14 mouse cellular contexts compared by ENCODE assay signal in the genomic region with DNA sequence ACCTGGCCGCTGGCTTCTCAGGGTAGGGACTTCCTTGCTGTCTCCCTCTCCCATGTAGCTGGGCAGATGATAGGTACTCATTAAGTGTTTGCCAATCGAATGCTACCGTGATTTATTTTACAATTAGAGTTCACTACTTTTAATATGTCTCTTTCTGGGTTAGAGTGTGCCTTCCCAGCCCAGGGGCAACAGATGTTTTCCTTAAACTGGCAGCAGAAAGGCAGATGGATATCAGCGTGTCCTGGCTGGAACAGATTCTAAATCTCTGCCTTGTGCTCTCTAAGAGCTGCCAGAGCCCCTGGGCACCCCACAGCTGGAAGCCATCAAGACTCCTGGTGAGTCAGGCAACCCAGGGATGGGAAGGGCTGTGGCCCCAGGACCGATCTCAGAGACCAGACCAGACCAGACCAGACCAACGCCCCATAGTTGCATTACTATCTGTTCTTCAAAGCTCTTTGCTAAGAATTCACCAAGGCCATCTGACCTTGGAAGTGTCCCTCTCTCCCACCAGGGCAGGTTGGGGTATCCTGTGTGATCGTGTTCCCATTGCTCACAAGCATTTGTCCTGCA.
A peak's percentile ranks its signal among the peaks of the same experiment; 100 is the strongest.
DNase-seq lines count a peak whose midpoint lies in the region; ATAC-seq lines count a peak whose summit lies in the region.
"Had no signal": no experiment of that assay in that cellular context is flagged by ENCODE, and none has a peak within 500 bp of the region (broad histone marks: within the 10 kb centered on the region; RNA-seq: fewer than 3 reads in every experiment).

No protein-coding gene starts in this region.

- DNase-seq in kidney, adult 9 months = no peak
- DNase-seq in adipocyte (ENCODE audit: low spot score) = peak; percentile 42
- peak; percentile 55 for DNase-seq in lung, postnatal 10 days
- no peak for DNase-seq in c-Kit-positive CD71-positive TER-119-positive erythroid progenitor cells, embryonic 14.5 days (ENCODE audit: low spot score)
- DNase-seq: adrenal gland, adult 8-10 months; cerebellum, adult 18-20 months; heart, postnatal 4 days had no signal

- no peak overlapping the region for H3K4me3 ChIP-seq in kidney, embryonic 16.5 days (ENCODE audit: low read length)
- no peak overlapping the region for H3K4me3 ChIP-seq in embryonic facial prominence, embryonic 15.5 days (replicated peaks)
- H3K4me3 ChIP-seq in midbrain, embryonic 13.5 days (replicated peaks) = no peak overlapping the region
- no peak overlapping the region for H3K4me3 ChIP-seq in midbrain, embryonic 16.5 days (ENCODE audit: low read depth, low read length)

- no peaks in the 10 kb centered on the region for H3K9me3 ChIP-seq in kidney, embryonic 16.5 days (ENCODE audit: low read length)
- H3K9me3 ChIP-seq in embryonic facial prominence, embryonic 15.5 days (replicated peaks) = no peaks in the 10 kb centered on the region
- H3K9me3 ChIP-seq in midbrain, embryonic 13.5 days = no peaks in the 10 kb centered on the region
- no peaks in the 10 kb centered on the region for H3K9me3 ChIP-seq in midbrain, embryonic 16.5 days (replicated peaks; ENCODE audit: control insufficient read depth, low read length, poor library complexity, severe bottlenecking)

- H3K27me3 ChIP-seq in kidney, embryonic 16.5 days (ENCODE audit: insufficient read depth, low read length) = no peaks in the 10 kb centered on the region
- no peaks in the 10 kb centered on the region for H3K27me3 ChIP-seq in embryonic facial prominence, embryonic 15.5 days
- H3K27me3 ChIP-seq in midbrain, embryonic 13.5 days = no peaks in the 10 kb centered on the region
- no peaks in the 10 kb centered on the region for H3K27me3 ChIP-seq in midbrain, embryonic 16.5 days (ENCODE audit: control insufficient read depth, insufficient read depth, low read depth, low read length)

- H3K27ac ChIP-seq in kidney, embryonic 16.5 days (ENCODE audit: low read length) = peak overlapping the region; percentile 53
- H3K27ac ChIP-seq in embryonic facial prominence, embryonic 15.5 days (replicated peaks) = peak overlapping the region; percentile 76
- H3K27ac ChIP-seq in midbrain, embryonic 13.5 days = no peak overlapping the region
- no peak overlapping the region for H3K27ac ChIP-seq in midbrain, embryonic 16.5 days (ENCODE audit: low read length)

- peaks cover 86% of the 10 kb centered on the region for H3K4me1 ChIP-seq in kidney, embryonic 16.5 days (ENCODE audit: insufficient read depth, low read length)
- peaks cover 83% of the 10 kb centered on the region for H3K4me1 ChIP-seq in embryonic facial prominence, embryonic 15.5 days
- H3K4me1 ChIP-seq in midbrain, embryonic 13.5 days (replicated peaks) = peaks cover 25% of the 10 kb centered on the region
- peaks cover 19% of the 10 kb centered on the region for H3K4me1 ChIP-seq in midbrain, embryonic 16.5 days (ENCODE audit: control insufficient read depth, insufficient read depth, low read length)

- 0 out of 2 replicates have a peak overlapping the region, but pooled peaks have one; percentile 22 for H3K9ac ChIP-seq in kidney, embryonic 16.5 days (replicated peaks; ENCODE audit: low read length)
- H3K9ac ChIP-seq in embryonic facial prominence, embryonic 15.5 days = no peak overlapping the region
- no peak overlapping the region for H3K9ac ChIP-seq in midbrain, embryonic 13.5 days (replicated peaks)
- no peak overlapping the region for H3K9ac ChIP-seq in midbrain, embryonic 16.5 days (ENCODE audit: low read depth, low read length)

- 28% methylated on average over 7 of the region's 7 CpGs for WGBS in kidney, embryonic 16.5 days
- WGBS in embryonic facial prominence, embryonic 15.5 days = 19% methylated on average over 7 of the region's 7 CpGs
- WGBS in midbrain, embryonic 13.5 days = 79% methylated on average over 7 of the region's 7 CpGs
- WGBS in midbrain, embryonic 16.5 days = 85% methylated on average over 7 of the region's 7 CpGs

- H3K36me3 ChIP-seq in kidney, embryonic 16.5 days (ENCODE audit: insufficient read depth, low read length) = 0 out of 2 replicates have a peak, but pooled peaks cover 6% of the 10 kb centered on the region
- peaks cover 5% of the 10 kb centered on the region; the same call in 1 of the 2 replicates for H3K36me3 ChIP-seq in embryonic facial prominence, embryonic 15.5 days
- peaks cover 5% of the 10 kb centered on the region; the same call in 1 of the 2 replicates for H3K36me3 ChIP-seq in midbrain, embryonic 13.5 days
- 0 out of 2 replicates have a peak, but pooled peaks cover 2% of the 10 kb centered on the region for H3K36me3 ChIP-seq in midbrain, embryonic 16.5 days (ENCODE audit: control insufficient read depth, insufficient read depth, low read length)
- H3K36me3 ChIP-seq: G1E had no signal

- ATAC-seq in kidney, embryonic 16.5 days (ENCODE audit: low FRiP score, low TSS enrichment) = no peak
- no peak for ATAC-seq in embryonic facial prominence, embryonic 15.5 days (ENCODE audit: insufficient number of reproducible peaks, low FRiP score, low TSS enrichment, low read depth)
- ATAC-seq in midbrain, embryonic 13.5 days = no peak
- no peak for ATAC-seq in midbrain, embryonic 16.5 days

- H3K4me2 ChIP-seq in kidney, embryonic 16.5 days (replicated peaks; ENCODE audit: low read depth, low read length) = no peak overlapping the region
- no peak overlapping the region for H3K4me2 ChIP-seq in embryonic facial prominence, embryonic 15.5 days (replicated peaks)
- no peak overlapping the region for H3K4me2 ChIP-seq in midbrain, embryonic 13.5 days (replicated peaks)
- H3K4me2 ChIP-seq in midbrain, embryonic 16.5 days (ENCODE audit: low read length) = no peak overlapping the region
- H3K4me2 ChIP-seq: liver, embryonic 11.5 days; midbrain, embryonic 11.5 days had no signal

Comparison
In these comparisons a context has a peak if more than half of its experiments do, and no peak if none do; other contexts are left out.
1. H3K27ac ChIP-seq: peak in kidney, embryonic 16.5 days (single experiment) and embryonic facial prominence, embryonic 15.5 days (single experiment); none in midbrain, embryonic 13.5 days (single experiment) and midbrain, embryonic 16.5 days (single experiment).
2. DNase-seq: peak in adipocyte (single experiment) and lung, postnatal 10 days (single experiment); none in kidney, adult 9 months (single experiment) and c-Kit-positive CD71-positive TER-119-positive erythroid progenitor cells, embryonic 14.5 days (single experiment).